Mouse (Mus musculus): ENCODE results near the gene Zc3h15. TPM values are rescaled to one million over a fixed set of nuclear protein-coding genes. Genes with fewer than 3 reads are reported as not detected.
"Not testable (repeated sequence)": the region's sequence is repeated elsewhere in the genome, so short reads cannot be mapped to it uniquely, and the experiment has no call there.

The Zc3h15 gene
- polyA plus RNA-seq, 1 experiment from 2014 or later = 184 TPM

DNA sequence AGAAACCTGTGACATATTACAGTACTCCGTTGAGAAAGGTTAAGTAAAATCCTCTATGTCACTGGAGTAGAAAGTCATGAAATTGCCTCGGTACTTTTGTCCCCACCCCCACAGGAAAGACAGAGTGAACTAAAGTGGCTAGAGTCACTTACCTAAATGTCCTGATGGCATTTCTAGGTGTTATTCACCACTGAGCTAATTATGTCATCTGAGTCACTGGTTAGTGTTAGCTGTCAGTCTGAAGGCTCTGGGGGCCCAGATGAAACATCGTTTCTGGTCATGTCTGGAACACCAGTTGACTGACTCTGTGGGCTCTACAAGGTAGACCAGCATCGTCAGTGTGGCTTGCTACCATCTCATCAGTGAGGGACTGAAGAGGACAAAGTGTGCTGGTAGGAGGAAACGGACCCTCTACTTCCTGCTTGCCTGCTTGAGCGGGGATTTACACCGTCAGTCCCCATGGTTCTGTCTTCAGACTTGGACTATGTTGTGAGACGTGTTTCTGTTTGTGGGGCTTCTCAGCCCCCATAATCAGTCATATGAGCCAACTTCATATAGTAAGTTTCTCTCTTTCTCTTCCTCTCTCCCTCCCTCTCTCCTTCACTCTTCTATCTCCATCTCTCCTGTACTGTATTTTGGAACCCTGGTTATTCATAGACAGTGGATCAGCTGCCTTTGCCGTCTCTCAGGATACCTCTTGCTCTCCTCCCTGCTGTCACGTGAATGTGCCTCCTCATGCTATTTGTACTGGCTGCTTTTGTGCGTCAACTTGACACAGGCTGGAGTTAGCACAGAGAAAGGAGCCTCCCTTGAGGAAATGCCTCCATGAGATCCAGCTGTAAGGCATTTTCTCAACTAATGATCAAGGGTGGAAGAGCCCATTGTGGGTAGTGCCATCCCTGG is 51.4 kb downstream of the Zc3h15 start:
- Histone ChIP-seq H3K4me1 (ENCODE audit: control insufficient read depth, insufficient read depth, low read length) (peaks cover 5% of the 10 kb centered on the region; the same call in 1 of the 2 replicates), H3K9me3 (replicated peaks; ENCODE audit: control insufficient read depth, low read length, poor library complexity, severe bottlenecking) (no peaks in the 10 kb centered on the region), H3K27ac (ENCODE audit: low read length) (no peak overlapping the region), H3K9ac (ENCODE audit: low read depth, low read length) (no peak overlapping the region), H3K36me3 (ENCODE audit: control insufficient read depth, insufficient read depth, low read length) (no peaks in the 10 kb centered on the region), H3K4me3 (ENCODE audit: low read depth, low read length) (no peak overlapping the region), H3K27me3 (ENCODE audit: control insufficient read depth, insufficient read depth, low read depth, low read length) (no peaks in the 10 kb centered on the region), H3K4me2 (ENCODE audit: low read length) (no peak overlapping the region)
- ATAC-seq = no peak
- WGBS = 84% methylated on average over 11 of the region's 11 CpGs

- 86% methylated on average over 1 of the region's 1 CpGs for WGBS
- Histone ChIP-seq H3K9ac (ENCODE audit: low read depth, low read length) (no peak overlapping the region), H3K9me3 (replicated peaks; ENCODE audit: control insufficient read depth, low read length, poor library complexity, severe bottlenecking) (no peaks in the 10 kb centered on the region), H3K4me3 (ENCODE audit: low read depth, low read length) (no peak overlapping the region), H3K27me3 (ENCODE audit: control insufficient read depth, insufficient read depth, low read depth, low read length) (no peaks in the 10 kb centered on the region), H3K4me2 (ENCODE audit: low read length) (no peak overlapping the region), H3K36me3 (ENCODE audit: control insufficient read depth, insufficient read depth, low read length) (no peaks in the 10 kb centered on the region), H3K4me1 (ENCODE audit: control insufficient read depth, insufficient read depth, low read length) (no peaks in the 10 kb centered on the region), H3K27ac (ENCODE audit: low read length) (no peak overlapping the region)
- ATAC-seq = no peak
These were observed 54.2 kb downstream of the Zc3h15 start for GRCm38 (mm10) chr2:83698484-83698883.

GRCm38 (mm10) chr2:83699324-83699723 is 55.1 kb downstream of the Zc3h15 start:
- ATAC-seq = no peak
- H3K27me3 ChIP-seq (ENCODE audit: control insufficient read depth, insufficient read depth, low read depth, low read length) = no peaks in the 10 kb centered on the region
- H3K4me1 ChIP-seq (ENCODE audit: control insufficient read depth, insufficient read depth, low read length) = no peaks in the 10 kb centered on the region
- no peak overlapping the region for H3K27ac ChIP-seq (ENCODE audit: low read length)
- no peak overlapping the region for H3K4me3 ChIP-seq (ENCODE audit: low read depth, low read length)
- no peak overlapping the region for H3K9ac ChIP-seq (ENCODE audit: low read depth, low read length)
- 58% methylated on average over 1 of the region's 1 CpGs for WGBS
- no peaks in the 10 kb centered on the region for H3K36me3 ChIP-seq (ENCODE audit: control insufficient read depth, insufficient read depth, low read length)
- no peaks in the 10 kb centered on the region for H3K9me3 ChIP-seq (replicated peaks; ENCODE audit: control insufficient read depth, low read length, poor library complexity, severe bottlenecking)
- no peak overlapping the region for H3K4me2 ChIP-seq (ENCODE audit: low read length)

GRCm38 (mm10) chr2:83700667-83701066 is 56.4 kb downstream of the Zc3h15 start:
- no peak for ATAC-seq
- no peak overlapping the region for H3K27ac ChIP-seq (ENCODE audit: low read length)
- H3K27me3 ChIP-seq (ENCODE audit: control insufficient read depth, insufficient read depth, low read depth, low read length) = no peaks in the 10 kb centered on the region
- no peak overlapping the region for H3K4me2 ChIP-seq (ENCODE audit: low read length)
- no peaks in the 10 kb centered on the region for H3K36me3 ChIP-seq (ENCODE audit: control insufficient read depth, insufficient read depth, low read length)
- no peak overlapping the region for H3K9ac ChIP-seq (ENCODE audit: low read depth, low read length)
- no peaks in the 10 kb centered on the region for H3K4me1 ChIP-seq (ENCODE audit: control insufficient read depth, insufficient read depth, low read length)
- no peaks in the 10 kb centered on the region for H3K9me3 ChIP-seq (replicated peaks; ENCODE audit: control insufficient read depth, low read length, poor library complexity, severe bottlenecking)
- no peak overlapping the region for H3K4me3 ChIP-seq (ENCODE audit: low read depth, low read length)
- WGBS = 87% methylated on average over 4 of the region's 4 CpGs

DNA sequence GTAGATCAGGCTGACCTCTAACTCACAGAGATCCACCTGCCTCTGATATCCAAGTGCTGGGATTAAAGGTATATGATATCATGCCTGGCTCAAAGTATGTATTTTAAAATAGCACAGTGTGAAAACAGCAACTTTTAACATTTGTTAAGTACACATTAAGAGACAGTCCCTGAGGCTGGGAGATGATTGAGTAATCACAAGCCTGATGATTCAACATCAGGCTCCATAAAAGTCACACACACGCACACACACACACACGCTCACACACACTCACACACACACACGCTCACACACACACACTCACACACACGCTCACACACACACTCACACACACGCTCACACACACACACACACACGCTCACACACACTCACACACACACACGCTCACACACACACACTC is 58.2 kb downstream of the Zc3h15 start:
- no peaks in the 10 kb centered on the region for H3K4me1 ChIP-seq (ENCODE audit: control insufficient read depth, insufficient read depth, low read length)
- H3K4me3 ChIP-seq (ENCODE audit: low read depth, low read length) = no peak overlapping the region
- H3K27me3 ChIP-seq (ENCODE audit: control insufficient read depth, insufficient read depth, low read depth, low read length) = no peaks in the 10 kb centered on the region
- no peak overlapping the region for H3K4me2 ChIP-seq (ENCODE audit: low read length)
- H3K9me3 ChIP-seq (replicated peaks; ENCODE audit: control insufficient read depth, low read length, poor library complexity, severe bottlenecking) = no peaks in the 10 kb centered on the region
- H3K9ac ChIP-seq (ENCODE audit: low read depth, low read length) = no peak overlapping the region
- WGBS = 91% methylated on average over 7 of the region's 7 CpGs
- H3K36me3 ChIP-seq (ENCODE audit: control insufficient read depth, insufficient read depth, low read length) = no peaks in the 10 kb centered on the region
- no peak for ATAC-seq
- H3K27ac ChIP-seq (ENCODE audit: low read length) = no peak overlapping the region

- 89% methylated on average over 9 of the region's 9 CpGs for WGBS
- ATAC-seq = no peak
These were observed 61.4 kb downstream of the Zc3h15 start for GRCm38 (mm10) chr2:83705580-83706158.

DNA sequence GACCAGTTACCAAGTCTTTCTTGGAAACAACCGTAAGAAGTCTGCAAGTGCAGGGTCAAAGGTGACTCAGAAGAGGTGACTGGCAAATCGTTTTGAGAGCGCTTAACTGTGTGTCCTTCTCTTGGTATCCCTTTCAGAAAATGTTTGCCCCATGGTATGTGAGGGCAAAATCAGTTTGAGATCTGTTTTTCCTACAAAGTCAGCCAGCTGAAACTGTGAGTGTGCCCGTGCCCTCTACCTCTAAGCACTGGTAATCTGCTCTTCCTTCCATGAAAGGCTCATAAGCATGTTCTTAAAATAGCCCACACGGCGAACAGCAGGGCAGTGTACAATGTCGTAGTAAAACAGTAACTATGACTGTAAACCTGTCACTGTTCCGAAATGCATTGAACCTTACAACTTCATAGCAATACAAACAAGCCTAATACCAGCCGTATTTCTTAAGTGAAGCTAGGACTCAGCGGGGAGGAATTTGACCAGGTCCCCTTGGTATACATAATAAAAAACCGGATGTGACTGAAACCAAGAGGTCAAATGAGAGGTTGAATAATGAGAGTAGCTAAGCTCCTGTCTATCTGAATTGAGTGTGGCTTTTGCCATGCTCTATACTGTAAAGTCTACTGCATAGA is 65.8 kb downstream of the Zc3h15 start:
- Histone ChIP-seq H3K27me3 (ENCODE audit: control insufficient read depth, insufficient read depth, low read depth, low read length) (no peaks in the 10 kb centered on the region), H3K9me3 (replicated peaks; ENCODE audit: control insufficient read depth, low read length, poor library complexity, severe bottlenecking) (no peaks in the 10 kb centered on the region), H3K36me3 (ENCODE audit: control insufficient read depth, insufficient read depth, low read length) (no peaks in the 10 kb centered on the region), H3K4me1 (ENCODE audit: control insufficient read depth, insufficient read depth, low read length) (no peaks in the 10 kb centered on the region), H3K4me3 (ENCODE audit: low read depth, low read length) (no peak overlapping the region), H3K9ac (ENCODE audit: low read depth, low read length) (no peak overlapping the region), H3K4me2 (ENCODE audit: low read length) (no peak overlapping the region), H3K27ac (ENCODE audit: low read length) (no peak overlapping the region)
- no peak for ATAC-seq
- 78% methylated on average over 11 of the region's 11 CpGs for WGBS

More at GRCm38 (mm10) chr2:83705580-83706158, 61.4 kb downstream of the Zc3h15 start:
- Histone ChIP-seq H3K4me3 (ENCODE audit: low read depth, low read length) (no peak overlapping the region), H3K9ac (ENCODE audit: low read depth, low read length) (no peak overlapping the region), H3K36me3 (ENCODE audit: control insufficient read depth, insufficient read depth, low read length) (no peaks in the 10 kb centered on the region), H3K4me2 (ENCODE audit: low read length) (no peak overlapping the region), H3K27ac (ENCODE audit: low read length) (no peak overlapping the region), H3K9me3 (replicated peaks; ENCODE audit: control insufficient read depth, low read length, poor library complexity, severe bottlenecking) (no peaks in the 10 kb centered on the region), H3K4me1 (ENCODE audit: control insufficient read depth, insufficient read depth, low read length) (no peaks in the 10 kb centered on the region), H3K27me3 (ENCODE audit: control insufficient read depth, insufficient read depth, low read depth, low read length) (no peaks in the 10 kb centered on the region)

- H3K36me3 ChIP-seq (ENCODE audit: control insufficient read depth, insufficient read depth, low read length); H3K27me3 ChIP-seq (ENCODE audit: control insufficient read depth, insufficient read depth, low read depth, low read length); H3K4me3 ChIP-seq (ENCODE audit: low read depth, low read length); H3K9me3 ChIP-seq (replicated peaks; ENCODE audit: control insufficient read depth, low read length, poor library complexity, severe bottlenecking); H3K4me1 ChIP-seq (ENCODE audit: control insufficient read depth, insufficient read depth, low read length); H3K4me2 ChIP-seq (ENCODE audit: low read length); ATAC-seq; H3K27ac ChIP-seq (ENCODE audit: low read length); H3K9ac ChIP-seq (ENCODE audit: low read depth, low read length): not testable (repeated sequence)
- 77% methylated on average over 5 of the region's 7 CpGs for WGBS
These were observed 69.0 kb downstream of the Zc3h15 start for GRCm38 (mm10) chr2:83713281-83713680.

GRCm38 (mm10) chr2:83713946-83714345 is 69.7 kb downstream of the Zc3h15 start:
- ATAC-seq = no peak
- no peaks in the 10 kb centered on the region for H3K36me3 ChIP-seq (ENCODE audit: control insufficient read depth, insufficient read depth, low read length)
- WGBS = 92% methylated on average over 5 of the region's 5 CpGs
- no peaks in the 10 kb centered on the region for H3K27me3 ChIP-seq (ENCODE audit: control insufficient read depth, insufficient read depth, low read depth, low read length)
- H3K4me3 ChIP-seq (ENCODE audit: low read depth, low read length) = no peak overlapping the region
- H3K9me3 ChIP-seq (replicated peaks; ENCODE audit: control insufficient read depth, low read length, poor library complexity, severe bottlenecking) = no peaks in the 10 kb centered on the region
- no peak overlapping the region; the same call in 1 of the 2 replicates for H3K4me2 ChIP-seq (ENCODE audit: low read length)
- no peak overlapping the region for H3K27ac ChIP-seq (ENCODE audit: low read length)
- no peak overlapping the region for H3K9ac ChIP-seq (ENCODE audit: low read depth, low read length)
- H3K4me1 ChIP-seq (ENCODE audit: control insufficient read depth, insufficient read depth, low read length) = no peaks in the 10 kb centered on the region

All from midbrain, embryonic 16.5 days (tissue).